Mouse (Mus musculus): ENCODE data around the gene Shld2.

DNA sequence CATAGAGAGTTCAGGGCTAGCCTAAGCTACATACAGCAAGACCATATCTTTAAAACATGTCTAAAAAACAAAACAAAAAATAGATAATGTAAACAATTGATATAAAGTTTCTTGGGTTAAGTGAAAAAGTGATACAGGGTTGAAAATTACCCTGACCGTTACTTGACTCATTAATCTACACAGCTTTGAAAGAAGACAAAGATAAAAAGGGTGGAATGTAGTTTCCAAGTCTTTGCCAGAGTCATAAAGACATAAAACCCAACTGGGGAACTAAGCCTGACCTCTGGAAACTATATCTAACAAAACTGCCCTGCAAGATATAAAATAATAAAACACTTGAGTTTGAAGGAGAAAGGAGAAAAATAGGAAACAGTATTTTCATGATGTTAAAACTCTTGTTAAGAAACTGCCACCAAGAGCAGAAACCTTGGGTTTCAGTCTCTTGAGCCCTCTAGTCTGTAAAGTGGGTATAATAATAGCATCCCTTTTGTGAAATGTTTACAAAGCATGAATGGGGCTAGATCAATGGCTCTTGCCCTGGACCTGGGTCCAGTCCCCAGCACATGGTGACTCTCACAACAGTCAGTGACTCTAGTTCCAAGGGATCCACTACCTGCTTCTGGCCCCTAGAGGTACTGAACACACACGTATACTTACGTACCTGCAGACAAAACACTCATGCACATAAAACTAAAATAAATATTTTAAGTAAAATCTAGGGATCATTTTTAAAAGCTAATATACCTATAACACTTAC lies 20.9 kb downstream of the Shld2 start:
- TF ChIP-seq CTCF (IDR thresholded peaks at IDR 0.05; ENCODE audit: extremely low read depth, insufficient read depth, low read length), result no peak
- no peak for TF ChIP-seq POLR2A (IDR thresholded peaks at IDR 0.05; ENCODE audit: extremely low read depth, insufficient read depth, low read length)
